ENCODE assay signal across 7 mouse cellular contexts in genomic region chr15:12380548-12380947, GRCm38 (mm10). TPM values are rescaled to one million over a fixed set of nuclear protein-coding genes. Genes with fewer than 3 reads are reported as not detected.
A peak's percentile ranks its signal among the peaks of the same experiment; 100 is the strongest.
DNase-seq lines count a peak whose midpoint lies in the region; ATAC-seq lines count a peak whose summit lies in the region.

No protein-coding gene starts in this region.

- H3K4me1 ChIP-seq in midbrain, embryonic 11.5 days (ENCODE audit: control insufficient read depth, insufficient read depth, low read length): peaks cover 11% of the 10 kb centered on the region
- H3K4me1 ChIP-seq in midbrain, embryonic 15.5 days: peaks cover 12% of the 10 kb centered on the region

- H3K36me3 ChIP-seq in midbrain, embryonic 11.5 days (ENCODE audit: control insufficient read depth, insufficient read depth, low read length): no peaks in the 10 kb centered on the region
- H3K36me3 ChIP-seq in midbrain, embryonic 15.5 days (replicated peaks): no peaks in the 10 kb centered on the region

- no peak overlapping the region for H3K9ac ChIP-seq in midbrain, embryonic 11.5 days (ENCODE audit: low read length)
- H3K9ac ChIP-seq in midbrain, embryonic 15.5 days: no peak overlapping the region

- H3K4me3 ChIP-seq in midbrain, embryonic 11.5 days (ENCODE audit: low read depth, low read length): no peak overlapping the region
- no peak overlapping the region for H3K4me3 ChIP-seq in midbrain, embryonic 15.5 days

- DNase-seq in midbrain, embryonic 11.5 days (ENCODE audit: low spot score, missing footprints): peak; percentile 85
- peak; percentile 92 for DNase-seq in ZHBTc4 (ENCODE audit: low read depth, low spot score)
- DNase-seq in heart, postnatal 36 days: peak; percentile 49 to 71
- peak; percentile 79 for DNase-seq in thymus, postnatal 14 days
- DNase-seq in urinary bladder, adult 2 months (ENCODE audit: low spot score): no peak

- no peak for ATAC-seq in midbrain, embryonic 11.5 days (ENCODE audit: low FRiP score)
- ATAC-seq in midbrain, embryonic 15.5 days (replicated peaks): no peak
- peak; percentile 59 for ATAC-seq in megakaryocyte, adult 5-6 weeks (ENCODE audit: poor library complexity, severe bottlenecking)

- no peak overlapping the region for H3K27ac ChIP-seq in midbrain, embryonic 11.5 days (ENCODE audit: low read depth, low read length)
- H3K27ac ChIP-seq in midbrain, embryonic 15.5 days: no peak overlapping the region

- no peak overlapping the region for H3K4me2 ChIP-seq in midbrain, embryonic 11.5 days
- no peak overlapping the region for H3K4me2 ChIP-seq in midbrain, embryonic 15.5 days

- H3K9me3 ChIP-seq in midbrain, embryonic 11.5 days (ENCODE audit: control insufficient read depth, low read length): no peaks in the 10 kb centered on the region
- H3K9me3 ChIP-seq in midbrain, embryonic 15.5 days: no peaks in the 10 kb centered on the region

- no peaks in the 10 kb centered on the region for H3K27me3 ChIP-seq in midbrain, embryonic 11.5 days (ENCODE audit: control insufficient read depth, insufficient read depth, low read length)
- 0 out of 2 replicates have a peak, but pooled peaks cover 3% of the 10 kb centered on the region for H3K27me3 ChIP-seq in midbrain, embryonic 15.5 days (replicated peaks)

- intact Hi-C loops in heart, postnatal 36 days (cut with DNase I): loop anchor here (5.0 kb wide), 1 partner anchor 37 kb away; no protein-coding TSS in a partner anchor

- WGBS in midbrain, embryonic 11.5 days: 55% methylated on average over 5 of the region's 5 CpGs
- 55% methylated on average over 5 of the region's 5 CpGs for WGBS in midbrain, embryonic 15.5 days

RNA-seq across cellular contexts. Expression of gene 1810049J17Rik, which starts 58.8 kb away (rescaled TPM):
- polyA plus RNA-seq in midbrain, embryonic 11.5 days (2014; fragmentation: Nextera tagmentation; extraction: Ambion mirVana): 0.94 and 2.5 TPM in 2 replicates
- polyA plus RNA-seq in midbrain, embryonic 15.5 days (2015; fragmentation: Nextera tagmentation; extraction: Ambion mirVana): 1.1 TPM in 2 replicates
- 1 to 10 TPM in 1 of 2 experiments, under 1 TPM in 1; 0.65 to 1.2 TPM for total RNA-seq in heart, postnatal 36 days (2021)
- total RNA-seq in megakaryocyte, adult 5-6 weeks (2015): not detected in 2 replicates
- not detected in 2 replicates for total RNA-seq in megakaryocyte, adult 5-6 weeks (2017)
- polyA plus RNA-seq in urinary bladder, adult 2 months (2012; rRNA removed): 0.19 TPM in 1 of 2 replicates, not detected in the other

RNA-seq across cellular contexts. Expression of gene Golph3, which starts 59.3 kb away (rescaled TPM):
- 114 and 118 TPM in 2 replicates for polyA plus RNA-seq in midbrain, embryonic 11.5 days (2014; fragmentation: Nextera tagmentation; extraction: Ambion mirVana)
- polyA plus RNA-seq in midbrain, embryonic 15.5 days (2015; fragmentation: Nextera tagmentation; extraction: Ambion mirVana): 62.6 and 64.8 TPM in 2 replicates
- 10 to 100 TPM; 81.7 to 83.7 TPM for total RNA-seq in heart, postnatal 36 days (2021)
- total RNA-seq in megakaryocyte, adult 5-6 weeks (2015): 114 and 122 TPM in 2 replicates
- 91.6 and 103 TPM in 2 replicates for total RNA-seq in megakaryocyte, adult 5-6 weeks (2017)
- polyA plus RNA-seq in urinary bladder, adult 2 months (2012; rRNA removed): 118 and 141 TPM in 2 replicates
